Mouse (Mus musculus) T-helper 17 cell (primary cell): ENCODE measurements around the gene Sugt1.

Source experiments
- in situ Hi-C, 2 experiments: fragments of 300-600 bp; cut with MboI, MseI; formaldehyde crosslinking; loops; 1 replicate in 1 of 2; 2 replicates in 1 of 2; pipeline ENCODE4 v1.15.1; 2025; ENCODE audit warnings: high pct_unique_total_duplicates in 2 of 2

The Sugt1 gene

DNA sequence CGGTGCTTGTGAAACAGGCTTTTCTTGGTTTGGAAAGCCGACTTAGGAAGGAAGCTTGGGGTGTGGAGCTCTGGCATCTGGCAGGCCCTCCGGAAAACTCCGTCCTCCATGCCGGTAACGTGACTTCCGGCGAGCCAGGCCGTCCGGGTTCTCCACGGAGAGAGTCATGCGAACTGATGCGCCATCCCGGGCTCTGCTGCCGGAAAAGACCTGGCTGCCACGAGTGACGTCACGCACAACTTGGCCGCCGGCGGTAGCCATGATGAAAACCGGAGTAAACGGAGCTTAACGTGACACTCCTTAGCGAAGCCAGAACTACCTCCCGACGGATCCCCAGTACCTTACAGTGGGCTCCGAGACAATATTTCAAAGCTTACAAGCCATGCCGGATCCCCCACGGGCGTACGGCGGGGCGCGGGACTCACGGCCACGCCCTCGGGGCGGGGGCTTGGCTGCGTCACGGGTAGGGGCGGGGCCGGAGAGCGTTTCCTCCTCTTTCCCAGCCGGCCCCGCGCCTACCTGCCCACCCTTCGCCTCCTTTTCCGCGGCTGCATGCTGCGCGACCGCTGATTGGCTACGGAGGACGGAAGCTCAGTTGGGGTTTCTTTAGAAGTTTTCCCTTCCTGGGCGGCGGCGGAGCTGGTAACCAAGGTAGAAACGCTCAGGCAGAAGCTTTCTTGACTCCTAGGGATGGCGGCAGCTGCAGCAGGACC, at the start of gene Sugt1:
Gene Sugt1, plus strand, starts transcription at position 553 of the 713 bp plus-strand sequence.
- in situ Hi-C loops = no loop called here

DNA sequence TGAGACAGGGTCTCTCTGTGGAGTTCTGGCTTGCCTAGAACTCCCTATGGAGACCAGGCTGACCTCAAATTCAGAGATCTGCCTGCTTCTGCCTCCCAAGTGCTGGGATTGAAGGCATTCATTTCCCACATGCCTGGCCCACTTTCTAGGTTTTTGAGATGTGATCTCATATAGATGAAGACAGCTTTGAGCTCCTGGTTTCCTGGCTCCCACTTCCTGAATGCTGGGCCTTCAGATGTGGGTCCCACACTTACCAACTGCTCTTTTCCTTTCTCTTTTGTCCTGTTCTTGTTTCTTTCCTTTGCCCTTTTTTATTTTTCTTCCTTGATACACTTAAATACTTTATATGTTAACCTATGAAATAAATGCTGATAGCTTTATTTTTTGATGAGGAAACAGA, 49.6 kb upstream of the Sugt1 start:
- in situ Hi-C loops = no loop called here

DNA sequence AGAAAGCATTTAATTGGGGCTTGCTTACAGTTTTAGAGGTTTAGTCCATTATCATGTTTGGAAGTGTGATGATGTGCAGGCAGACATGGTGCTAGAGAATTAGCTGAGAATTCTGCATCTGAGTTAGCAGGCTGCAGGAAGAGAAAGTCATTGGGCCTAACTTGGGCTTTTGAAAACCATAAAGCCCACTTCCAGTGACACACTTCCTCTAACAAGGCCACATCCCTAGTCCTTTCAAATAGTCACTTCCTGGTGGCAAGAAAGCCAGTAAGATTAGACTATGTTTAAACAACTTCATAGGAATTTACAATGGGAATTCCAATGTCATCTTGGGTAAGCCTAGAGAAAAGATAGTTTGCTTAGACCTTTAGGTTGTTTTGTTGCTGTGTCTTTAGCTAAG, 45.9 kb upstream of the Sugt1 start:
- in situ Hi-C loops = no loop called here

DNA sequence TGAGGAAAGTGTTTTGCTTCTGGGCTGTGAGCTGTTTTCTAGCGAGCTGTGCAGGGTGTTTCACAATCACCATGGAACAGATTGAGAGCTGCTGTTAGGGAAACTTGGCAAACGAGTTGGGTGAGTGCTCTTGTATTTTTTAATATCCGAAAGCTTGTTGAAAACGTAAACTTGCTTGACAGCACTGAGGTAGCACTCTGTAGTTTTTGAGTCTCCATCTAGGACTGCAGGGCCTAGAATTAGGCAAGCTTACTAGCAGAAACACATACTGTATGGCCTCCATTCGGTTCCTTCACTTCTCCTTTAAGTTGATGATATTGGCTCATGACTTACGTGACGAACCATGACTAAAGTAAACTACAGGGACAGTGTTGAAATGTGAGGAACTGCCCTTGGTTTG, 38.1 kb upstream of the Sugt1 start:
- in situ Hi-C loops = no loop called here

DNA sequence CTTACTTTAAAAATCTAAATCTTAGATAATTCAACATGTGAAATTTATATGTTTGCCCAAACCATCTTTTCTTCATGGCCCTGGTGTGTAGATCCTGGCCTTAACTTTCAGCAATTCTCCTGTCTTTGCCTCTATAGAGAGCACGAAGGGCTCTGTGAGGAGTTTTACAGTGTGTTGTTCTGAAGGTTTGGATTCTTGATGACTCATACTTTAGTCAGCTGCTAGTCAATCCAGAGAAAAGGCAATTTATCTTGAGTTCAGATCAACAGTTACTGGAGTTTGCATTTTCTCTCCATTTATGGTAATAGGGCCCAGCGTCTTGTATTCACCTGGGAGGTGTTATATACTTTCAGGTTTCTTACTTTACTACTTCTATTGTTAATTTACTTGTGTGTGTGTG, 35.6 kb upstream of the Sugt1 start:
- in situ Hi-C loops = loop anchor here (25.0 kb wide), 1 partner anchor 165 kb away; the partner anchor contains the start of genes Mtrf1 (in 2 of the 2) and Naa16 (in 2 of the 2)

DNA sequence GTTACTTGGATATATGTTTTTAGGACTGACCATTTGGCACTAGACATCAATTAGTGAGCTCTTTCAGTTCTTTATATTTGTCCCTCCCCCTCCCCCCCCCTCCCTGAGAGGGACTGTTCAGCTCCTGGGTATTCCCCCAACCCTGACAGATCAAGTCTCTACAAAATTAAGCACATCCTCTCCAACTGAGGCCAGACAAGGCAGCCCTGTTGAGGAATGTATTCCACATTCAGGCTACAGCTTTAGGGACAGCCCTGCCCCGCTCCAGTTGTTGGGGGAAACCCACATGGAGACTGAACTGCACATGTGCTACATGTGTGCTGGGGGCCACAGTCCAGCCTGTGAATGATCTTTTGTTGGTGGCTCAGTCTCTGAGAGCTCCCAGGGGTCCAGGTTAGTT, 34.6 kb upstream of the Sugt1 start:
- in situ Hi-C loops = loop anchor here (25.0 kb wide), 1 partner anchor 166 kb away; the partner anchor contains the start of genes Mtrf1 (in 2 of the 2) and Naa16 (in 2 of the 2)

DNA sequence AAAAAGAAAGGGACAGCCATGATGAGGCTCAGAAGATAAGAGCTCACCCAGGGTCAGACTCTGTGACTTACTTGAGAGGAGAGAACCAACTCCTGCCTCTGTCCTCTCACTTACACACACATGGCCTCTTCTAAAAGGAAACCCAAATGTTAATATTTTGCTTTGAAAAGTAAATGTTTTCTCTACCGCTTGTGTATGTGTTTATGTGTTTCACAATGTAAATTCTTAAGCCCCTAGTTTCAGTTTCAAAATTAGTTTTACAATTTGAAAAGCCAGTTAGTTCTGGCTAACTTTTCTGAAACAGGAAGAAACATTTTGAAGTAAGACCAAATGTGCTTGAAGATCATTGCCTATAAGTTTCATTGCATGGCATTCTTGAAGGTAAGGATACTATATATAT, 29.7 kb upstream of the Sugt1 start:
- in situ Hi-C loops = loop anchor here (25.0 kb wide), 1 partner anchor 170 kb away; the partner anchor contains the start of genes Mtrf1 (in 2 of the 2) and Naa16 (in 2 of the 2)

DNA sequence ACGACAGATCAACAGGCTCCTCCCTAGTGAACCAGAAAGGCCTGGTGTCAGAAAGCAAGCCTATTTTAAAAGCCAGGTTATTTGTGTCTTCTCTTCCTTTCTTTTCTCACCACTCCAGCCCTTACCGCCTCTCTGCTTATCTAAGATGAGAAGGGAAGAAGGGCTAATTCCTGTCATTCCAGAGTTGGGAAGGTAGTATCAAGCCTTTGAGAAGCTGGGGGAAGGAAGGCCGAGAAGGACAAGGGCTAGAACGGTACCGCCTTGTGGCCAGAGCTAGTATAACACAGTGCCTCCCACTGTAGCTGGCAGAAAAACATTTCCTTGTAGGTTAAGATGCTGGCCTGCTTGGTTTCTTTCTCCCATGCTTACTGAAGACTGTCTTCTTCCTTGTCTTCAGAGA, 24.7 kb upstream of the Sugt1 start:
- in situ Hi-C loops = loop anchor here (5.0 to 25.0 kb wide), 3 partner anchors 50 to 1868 kb away; partner anchors contain the start of genes Mtrf1 (in 2 of the 2) and Naa16 (in 2 of the 2)

DNA sequence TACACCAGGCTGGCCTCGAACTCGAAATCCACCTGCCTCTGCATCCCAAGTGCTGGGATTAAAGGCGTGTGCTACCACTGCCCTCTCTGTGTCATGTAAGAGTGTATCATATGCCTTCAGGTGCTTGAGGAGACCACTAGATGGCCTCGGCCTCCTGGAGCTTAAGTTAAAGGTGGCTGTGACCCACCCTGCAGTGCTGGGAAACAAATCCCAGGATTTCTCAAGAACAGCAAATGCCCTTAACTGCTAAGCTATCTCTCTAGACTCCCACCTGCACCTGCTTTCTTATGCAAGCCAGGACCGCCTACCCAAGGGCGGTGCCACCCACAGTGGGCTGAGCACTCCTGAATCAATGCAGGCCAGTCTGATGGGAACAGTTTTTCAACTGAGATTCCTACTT, 22.7 kb upstream of the Sugt1 start:
- in situ Hi-C loops = loop anchor here (5.0 to 25.0 kb wide), 3 partner anchors 52 to 1870 kb away; partner anchors contain the start of genes Mtrf1 (in 2 of the 2) and Naa16 (in 2 of the 2)

DNA sequence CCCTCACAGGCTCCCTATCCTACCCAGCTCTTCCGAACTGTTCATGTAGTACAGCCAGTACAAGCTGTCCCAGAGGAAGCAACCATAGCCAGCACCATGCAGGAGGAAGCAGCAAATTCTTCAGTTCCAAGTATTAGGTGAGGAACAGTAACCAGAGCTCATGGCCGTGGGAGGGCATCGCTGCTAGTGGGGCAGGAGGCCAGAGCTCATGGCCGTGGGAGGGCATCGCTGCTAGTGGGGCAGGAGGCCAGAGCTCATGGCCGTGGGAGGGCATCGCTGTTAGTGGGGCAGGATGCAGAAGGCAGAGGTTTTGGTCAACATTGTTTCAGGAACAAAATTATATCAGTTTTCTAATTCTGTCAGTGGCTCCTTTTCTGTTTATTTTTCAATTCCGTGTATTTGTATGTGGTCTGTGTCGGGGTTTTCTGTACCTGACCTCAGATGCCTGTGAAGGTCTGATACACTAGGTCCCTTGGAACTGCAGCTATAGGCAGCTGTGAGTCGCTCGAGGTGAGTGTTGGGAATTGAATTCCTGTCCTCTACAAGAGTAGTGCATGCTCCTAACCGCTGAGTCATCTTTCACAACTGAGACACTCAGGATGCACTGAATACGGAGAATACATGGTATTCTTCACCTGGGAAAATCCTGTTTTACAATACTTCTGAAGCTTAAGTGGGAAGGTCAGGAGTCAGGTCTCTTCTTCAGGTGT, 13.9 kb upstream of the Sugt1 start:
- in situ Hi-C loops = loop anchor here (5.0 to 25.0 kb wide), 2 partner anchors 86 to 186 kb away; partner anchors contain the start of genes Mtrf1 (in 2 of the 2) and Naa16 (in 2 of the 2)

DNA sequence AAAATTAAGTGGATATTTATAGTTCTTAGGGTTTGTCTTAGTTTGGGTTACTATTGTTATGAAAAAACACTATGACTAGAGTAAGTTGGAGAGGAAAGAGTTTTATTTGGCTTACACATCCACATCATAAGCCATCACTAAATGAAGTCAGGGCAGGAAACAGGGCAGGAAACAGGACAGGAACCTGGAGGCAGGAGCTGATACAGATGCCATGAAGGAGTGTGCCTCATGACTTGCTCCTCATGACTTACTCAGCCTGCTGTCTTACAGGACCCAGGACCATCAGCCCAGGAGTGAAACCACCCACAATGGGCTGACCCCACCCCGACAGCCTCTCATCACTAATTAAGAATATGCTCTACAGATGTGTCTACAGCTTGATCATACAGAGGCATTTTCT, 13.1 kb upstream of the Sugt1 start:
- in situ Hi-C loops = loop anchor here (5.0 to 25.0 kb wide), 2 partner anchors 87 to 187 kb away; partner anchors contain the start of genes Mtrf1 (in 2 of the 2) and Naa16 (in 2 of the 2)

DNA sequence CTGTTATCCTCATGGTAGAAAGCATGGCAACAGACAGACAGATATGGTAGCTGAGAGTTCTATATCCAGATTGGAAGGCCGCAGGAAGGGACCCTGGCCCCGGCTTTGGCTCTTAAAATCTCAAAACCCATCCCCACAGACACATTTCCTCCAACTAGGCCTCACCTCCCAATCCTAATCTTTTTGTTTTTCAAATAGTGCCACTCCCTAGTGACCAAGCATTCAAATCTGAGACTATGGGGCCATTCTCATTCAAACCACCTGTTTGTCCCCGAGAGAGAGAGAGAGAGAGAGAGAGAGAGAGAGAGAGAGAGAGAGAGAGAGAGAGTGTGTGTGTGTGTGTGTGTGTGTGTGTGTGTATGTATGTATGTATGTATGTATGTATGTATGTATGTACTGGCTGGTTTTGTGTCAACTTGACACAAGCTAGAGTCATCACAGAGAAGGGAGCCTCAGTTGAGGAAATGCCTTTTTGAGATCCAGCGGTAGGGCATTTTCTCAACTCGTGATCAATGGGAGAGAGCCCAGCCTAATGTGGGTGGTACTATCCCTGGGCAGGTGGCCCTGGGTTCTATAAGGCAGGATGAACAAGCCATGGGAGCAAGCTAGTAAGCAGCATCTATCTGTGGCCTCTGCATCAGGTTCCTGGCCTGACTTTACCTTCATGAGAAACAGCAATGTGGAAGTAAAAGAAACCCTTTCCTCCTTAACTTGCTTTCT, 3.8 kb upstream of the Sugt1 start:
- in situ Hi-C loops = no loop called here

DNA sequence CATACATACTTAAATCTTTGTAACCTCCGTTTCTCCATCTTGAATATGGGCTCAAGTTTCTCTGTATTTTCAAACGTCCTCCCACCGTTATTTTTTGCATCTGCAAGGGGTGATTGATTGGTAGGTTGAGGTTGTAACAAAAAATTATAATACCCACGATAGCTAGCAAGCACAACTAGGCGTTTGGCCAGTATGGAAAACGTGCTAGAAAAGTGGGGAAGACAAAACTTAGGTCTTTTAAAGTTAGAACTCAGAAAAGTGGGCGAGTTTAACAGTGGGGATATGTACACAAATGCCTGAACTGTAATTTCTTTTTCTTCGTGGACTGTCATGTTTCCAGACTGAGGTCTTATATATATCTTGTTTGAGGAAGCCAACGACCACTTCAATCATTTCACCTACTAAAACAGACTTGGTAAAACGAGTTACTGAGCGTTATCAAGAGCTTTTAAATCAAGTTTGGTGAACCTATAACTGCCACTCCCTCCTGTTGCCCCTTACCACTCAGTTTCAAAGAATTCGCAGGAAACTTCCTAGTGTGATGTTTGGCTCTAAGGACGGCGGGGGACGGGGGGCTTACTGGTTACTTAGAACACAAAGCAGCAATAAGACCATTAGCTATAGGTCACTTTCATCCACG, 872 bp upstream of the Sugt1 start:
- in situ Hi-C loops = no loop called here

DNA sequence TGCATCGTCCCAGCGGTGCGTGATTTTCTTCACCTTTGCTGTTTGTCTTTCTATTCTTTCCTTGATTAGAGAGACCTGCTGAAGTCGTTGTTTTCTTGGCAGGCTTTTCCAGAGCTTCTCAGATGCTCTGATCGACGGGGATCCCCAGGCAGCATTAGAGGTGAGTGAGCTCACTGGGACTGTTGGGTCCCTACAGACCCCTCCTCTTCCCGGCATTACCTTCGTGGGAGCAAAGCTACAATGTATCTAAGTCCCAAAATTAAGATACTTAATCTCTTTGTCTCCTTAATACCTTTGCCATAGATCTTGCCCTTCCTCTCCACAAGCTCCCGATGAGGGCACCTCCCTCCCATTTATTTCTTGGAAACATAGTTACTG, 350 bp downstream of the Sugt1 start:
- in situ Hi-C loops = no loop called here

DNA sequence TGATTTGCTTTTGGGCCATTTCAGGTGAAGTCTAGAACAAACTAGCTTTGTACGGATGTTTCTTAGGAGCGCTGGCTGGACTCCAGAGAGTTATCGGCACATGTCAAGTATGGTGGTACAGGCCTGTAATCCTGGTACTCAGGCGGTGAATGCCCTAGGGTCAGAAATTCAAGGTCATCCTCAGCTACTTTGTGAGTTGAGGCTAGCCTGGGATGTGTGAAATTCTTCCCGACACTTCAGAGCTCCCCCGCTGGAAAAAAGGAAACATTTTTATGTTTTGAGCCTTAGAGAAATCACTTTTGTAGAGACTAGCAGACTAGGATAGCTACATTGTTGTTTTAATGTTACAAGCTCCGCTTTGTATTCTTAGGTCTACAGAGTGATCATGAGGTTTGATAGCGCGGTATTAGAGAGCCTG, 1.1 kb downstream of the Sugt1 start:
- in situ Hi-C loops = no loop called here

DNA sequence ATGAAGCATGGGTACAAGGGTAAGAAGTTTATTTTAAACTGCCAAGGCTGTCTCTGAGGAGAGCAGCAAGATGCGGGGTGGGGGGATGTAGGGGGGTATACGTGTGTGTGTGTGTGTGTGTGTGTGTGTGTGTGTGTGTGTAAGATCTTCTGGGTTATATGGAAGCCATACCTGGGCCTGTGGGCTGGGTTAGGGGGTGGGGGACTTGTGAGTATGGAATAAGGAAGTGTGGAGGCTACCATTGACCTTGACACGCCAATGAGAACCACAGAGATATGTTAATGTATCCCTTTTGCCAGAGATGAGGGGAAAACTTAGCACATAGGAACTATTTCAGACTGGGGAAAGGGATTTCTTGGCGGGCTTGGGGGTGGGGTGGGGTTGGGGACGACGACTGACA, 1.9 kb downstream of the Sugt1 start:
- in situ Hi-C loops = no loop called here

DNA sequence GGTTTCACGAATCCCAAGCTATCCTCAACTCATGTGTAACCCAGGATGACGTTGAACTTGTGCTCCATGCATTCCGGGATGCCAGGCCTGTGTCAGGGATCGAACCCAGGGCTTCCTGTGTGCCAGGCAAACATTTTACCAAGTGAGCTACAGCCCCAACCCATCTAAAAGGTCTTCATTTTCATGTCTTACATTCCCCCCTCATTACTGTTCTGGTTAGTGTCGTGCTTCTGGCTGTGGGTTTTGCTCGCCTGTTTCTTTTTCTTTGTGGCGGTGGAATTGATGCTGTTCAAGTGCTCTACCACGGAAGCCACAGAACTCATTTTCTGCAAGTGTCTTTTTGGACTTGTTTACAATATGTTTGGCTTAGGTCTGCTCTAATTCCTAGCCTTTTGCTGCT, 3.4 kb downstream of the Sugt1 start:
- in situ Hi-C loops = no loop called here

DNA sequence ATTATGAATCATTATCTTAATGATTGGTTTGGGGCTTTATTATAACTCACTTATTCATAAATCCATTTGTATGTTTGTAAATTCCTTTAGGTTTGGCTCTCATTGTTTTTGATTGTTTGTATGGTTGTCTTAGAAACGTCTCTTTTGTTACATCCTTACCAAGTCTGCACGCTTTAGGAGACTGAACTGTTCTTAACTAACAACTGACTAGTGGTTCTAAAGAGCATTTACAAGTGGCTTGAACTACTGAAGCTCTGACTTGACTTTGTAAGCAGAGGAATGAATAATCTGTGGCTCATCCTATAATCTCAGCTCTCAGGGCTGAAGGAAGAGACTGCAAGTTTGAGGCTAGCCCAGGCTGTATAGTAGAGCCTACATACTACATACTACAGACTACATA, 4.1 kb downstream of the Sugt1 start:
- in situ Hi-C loops = no loop called here

DNA sequence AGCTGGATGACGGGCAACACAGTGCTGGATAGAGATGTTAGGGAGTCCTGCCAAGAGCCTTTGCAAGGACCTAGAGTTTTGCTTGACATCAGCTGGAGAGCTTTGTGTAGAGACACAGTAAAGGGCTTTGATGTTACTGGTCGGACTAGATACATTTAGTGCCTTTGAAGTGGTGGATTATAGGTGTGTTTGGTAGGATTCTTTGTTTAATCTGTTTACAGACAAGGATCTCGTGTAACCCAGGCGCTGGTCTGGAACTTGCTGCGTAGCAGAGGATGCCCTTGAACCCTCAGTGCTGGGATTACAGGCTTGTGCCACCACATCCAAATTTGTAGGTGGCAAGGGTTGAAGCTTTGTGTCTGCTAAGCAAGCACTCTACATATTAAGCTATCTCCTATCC, 6.6 kb downstream of the Sugt1 start:
- in situ Hi-C loops = no loop called here

DNA sequence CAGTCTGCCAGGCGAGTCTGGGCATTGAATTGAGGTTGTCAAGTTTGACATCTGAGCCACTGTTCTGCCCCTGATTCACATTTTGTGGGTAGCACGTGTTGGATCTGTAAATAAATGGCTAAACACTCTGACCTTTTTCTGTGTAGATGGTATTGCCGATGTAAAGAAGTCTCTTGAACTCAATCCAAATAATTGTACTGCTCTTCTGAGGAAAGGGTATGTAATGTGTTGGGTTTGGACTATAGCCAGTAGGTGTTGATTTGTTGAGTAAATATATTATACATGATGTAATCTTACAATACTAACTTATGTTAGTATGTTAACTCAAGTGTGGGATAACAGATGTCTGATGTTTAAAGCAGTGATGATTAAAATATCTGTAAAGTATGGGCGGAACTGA, 9.1 kb downstream of the Sugt1 start:
- in situ Hi-C loops = no loop called here

DNA sequence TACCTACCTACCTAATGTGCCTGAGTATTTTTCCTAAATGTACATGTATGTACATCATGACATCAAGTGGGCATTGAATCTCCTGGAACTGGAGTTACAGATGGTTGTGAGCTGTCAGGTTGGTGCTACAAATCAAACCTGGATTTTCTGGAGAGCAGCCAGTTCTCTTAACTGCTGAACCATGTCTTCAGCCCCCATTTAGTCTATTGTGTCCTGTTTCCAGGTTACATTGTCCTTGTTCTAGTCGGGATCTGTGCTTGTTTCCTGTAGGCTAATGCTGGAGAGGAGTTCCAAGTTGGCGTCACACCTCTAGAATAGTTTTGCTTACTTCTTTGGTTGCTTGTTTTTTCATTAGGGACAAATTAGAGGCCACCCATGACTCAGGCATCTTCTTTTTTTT, 18.4 kb downstream of the Sugt1 start:
- in situ Hi-C loops = no loop called here
